Mouse (Mus musculus) stomach, postnatal 0 days (tissue): ENCODE data around the gene Ubr4.

Experiments used
- CTCF ChIP-seq: IDR thresholded peaks from 2 replicates; pipeline ENCODE4 v1.5.1; 2016; ENCODE audit warnings: antibody characterized with exemption, low read depth, mild to moderate bottlenecking, moderate library complexity
- EP300 ChIP-seq: optimal IDR thresholded peaks from 2 replicates; pipeline ENCODE3; 2016; ENCODE audit warnings: antibody characterized with exemption

DNA sequence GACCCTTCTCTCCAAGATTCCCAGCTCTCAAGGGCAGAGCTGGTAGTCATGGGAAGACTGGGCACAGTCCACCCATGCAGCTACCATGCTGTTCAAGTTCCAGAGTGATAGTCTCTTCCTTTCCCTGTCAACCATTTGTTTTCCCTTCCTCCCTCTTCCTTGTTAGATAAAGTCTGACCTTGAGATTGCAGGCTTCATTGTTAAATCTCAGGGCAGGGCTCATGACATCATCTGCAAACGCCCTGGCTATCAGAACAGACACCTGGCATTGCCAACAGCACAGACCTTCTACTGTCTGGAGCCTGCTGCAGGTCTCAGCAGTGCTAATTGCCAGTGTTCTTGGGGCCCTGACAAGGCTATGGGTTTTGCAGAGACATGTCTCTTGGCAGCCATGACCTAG, 129.0 kb downstream of the Ubr4 start:
- no peak for TF ChIP-seq CTCF
- no peak for TF ChIP-seq EP300
